8 mouse cellular contexts compared by ENCODE assay signal in the genomic region with DNA sequence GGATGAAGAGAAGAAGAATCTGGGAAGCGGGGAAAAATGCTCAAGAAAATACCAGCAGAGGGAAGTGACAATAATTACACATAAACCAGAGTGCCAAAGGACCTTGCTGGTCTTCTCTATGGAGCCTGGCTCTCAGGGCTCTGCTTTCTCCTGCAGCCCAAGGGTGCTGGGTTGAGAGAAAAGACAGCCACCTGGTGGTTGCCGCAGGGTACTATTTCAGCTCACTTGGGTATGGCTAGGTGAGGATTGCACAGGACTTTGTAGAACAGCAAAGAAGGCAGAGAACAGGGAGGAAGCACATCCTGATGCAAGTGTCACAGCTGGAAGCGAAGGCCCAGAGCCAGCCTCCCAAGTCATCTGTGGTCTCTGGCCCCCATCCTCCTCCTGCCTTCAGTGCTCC.
DNase-seq lines count a peak whose midpoint lies in the region; ATAC-seq and TF ChIP-seq lines count a peak whose summit lies in the region.
"Had no signal": no experiment of that assay in that cellular context is flagged by ENCODE, and none has a peak within 500 bp of the region (broad histone marks: within the 10 kb centered on the region; RNA-seq: fewer than 3 reads in every experiment).

No protein-coding gene starts in this region.

- WGBS in hindbrain, embryonic 11.5 days: 54% methylated on average over 3 of the region's 3 CpGs
- 55% methylated on average over 3 of the region's 3 CpGs for WGBS in midbrain, embryonic 13.5 days

- no peak overlapping the region for H3K9ac ChIP-seq in CH12.LX (ENCODE audit: insufficient read depth, low read depth)
- no peak overlapping the region for H3K9ac ChIP-seq in hindbrain, embryonic 11.5 days (ENCODE audit: low read depth, low read length)
- H3K9ac ChIP-seq in midbrain, embryonic 13.5 days (replicated peaks): no peak overlapping the region

- H3K27me3 ChIP-seq in CH12.LX (replicated peaks): no peaks in the 10 kb centered on the region
- H3K27me3 ChIP-seq in hindbrain, embryonic 11.5 days (ENCODE audit: control insufficient read depth, insufficient read depth, low read length): no peaks in the 10 kb centered on the region
- H3K27me3 ChIP-seq in midbrain, embryonic 13.5 days: no peaks in the 10 kb centered on the region

- dilution Hi-C loops in CH12.LX (cut with MboI; ENCODE audit: extremely low pct_ligation_motif_present, extremely low pct_unique_long_range_greater_than_20kb, low sequenced_read_pairs): no loop called here

- no peak overlapping the region for H3K4me2 ChIP-seq in CH12.LX (ENCODE audit: insufficient read depth, low read depth, poor library complexity, severe bottlenecking)
- no peak overlapping the region for H3K4me2 ChIP-seq in hindbrain, embryonic 11.5 days (replicated peaks; ENCODE audit: low read depth, low read length)
- no peak overlapping the region for H3K4me2 ChIP-seq in midbrain, embryonic 13.5 days (replicated peaks)

- H3K4me3 ChIP-seq in CH12.LX (replicated peaks in 1 of 3; ENCODE audit: low read depth in 2 of 3, low read length in 2 of 3, poor library complexity in 1 of 3): no peak overlapping the region
- H3K4me3 ChIP-seq in hindbrain, embryonic 11.5 days (ENCODE audit: low read depth, low read length): no peak overlapping the region
- H3K4me3 ChIP-seq in left cerebral cortex, adult 2 months: no peak overlapping the region
- H3K4me3 ChIP-seq in midbrain, embryonic 13.5 days (replicated peaks): no peak overlapping the region
- H3K4me3 ChIP-seq: erythroblast, embryonic 14.5 days had no signal

- no peaks in the 10 kb centered on the region for H3K79me2 ChIP-seq in CH12.LX (replicated peaks; ENCODE audit: control insufficient read depth, extremely low read depth, insufficient read depth, poor library complexity, severe bottlenecking)

- TF ChIP-seq POLR2A in CH12.LX (IDR thresholded peaks at IDR 0.05; ENCODE audit: low read depth, low read length): no peak

- no peak overlapping the region for H3K27ac ChIP-seq in CH12.LX (ENCODE audit: insufficient read depth, low read depth)
- no peak overlapping the region for H3K27ac ChIP-seq in hindbrain, embryonic 11.5 days (ENCODE audit: low read depth, low read length)
- no peak overlapping the region for H3K27ac ChIP-seq in left cerebral cortex, adult 2 months
- H3K27ac ChIP-seq in midbrain, embryonic 13.5 days: no peak overlapping the region

- H3K4me1 ChIP-seq in CH12.LX (ENCODE audit: control insufficient read depth in 1 of 2, insufficient read depth in 2 of 2): no peaks in the 10 kb centered on the region
- no peaks in the 10 kb centered on the region for H3K4me1 ChIP-seq in hindbrain, embryonic 11.5 days (replicated peaks; ENCODE audit: control insufficient read depth, insufficient read depth, low read length)
- no peaks in the 10 kb centered on the region for H3K4me1 ChIP-seq in midbrain, embryonic 13.5 days (replicated peaks)

- DNase-seq in CH12.LX (ENCODE audit: extremely low read depth) (peak; percentile 13), NIH3T3 (ENCODE audit: low read depth) (peak; percentile 72)
- DNase-seq in embryo, embryonic 10.5 days (ENCODE audit: low spot score): peak; percentile 58
- peak; percentile 64 for DNase-seq in hindbrain, embryonic 11.5 days (ENCODE audit: low spot score)
- peak; percentile 66 for DNase-seq in left cerebral cortex, adult 2 months (ENCODE audit: extremely low spot score in 1 of 2, low spot score in 2 of 2)
- peak; percentile 66 for DNase-seq in testis, postnatal 10 days (ENCODE audit: low spot score)

- no peak for TF ChIP-seq EP300 in CH12.LX (IDR thresholded peaks at IDR 0.05; ENCODE audit: low read length)

- ATAC-seq in hindbrain, embryonic 11.5 days (ENCODE audit: low FRiP score): no peak
- peak; percentile 87 for ATAC-seq in midbrain, embryonic 13.5 days

- intact Hi-C loops in left cerebral cortex, adult 2 months (cut with DNase I): loop anchor here (2.0 to 5.0 kb wide), 2 partner anchors 50 to 787 kb away; no protein-coding TSS in a partner anchor

- peaks cover 24% of the 10 kb centered on the region for H3K9me3 ChIP-seq in CH12.LX (replicated peaks; ENCODE audit: low read length)
- H3K9me3 ChIP-seq in hindbrain, embryonic 11.5 days (ENCODE audit: control insufficient read depth, low read length): no peaks in the 10 kb centered on the region
- H3K9me3 ChIP-seq in midbrain, embryonic 13.5 days: no peaks in the 10 kb centered on the region

- peak in 1 of 2 experiments; percentile 32; a peak in 2 of 4 replicates for TF ChIP-seq CTCF in CH12.LX (conservative IDR thresholded peaks at IDR 0.05 in 1 of 2, IDR thresholded peaks at IDR 0.05 in 1 of 2; ENCODE audit: low read depth in 2 of 2, low read length in 2 of 2)
- peak; percentile 79 for TF ChIP-seq CTCF in left cerebral cortex, adult 2 months (IDR thresholded peaks at IDR 0.05)

- no peaks in the 10 kb centered on the region for H3K36me3 ChIP-seq in CH12.LX (replicated peaks in 1 of 2; ENCODE audit: control insufficient read depth in 1 of 2, insufficient read depth in 1 of 2, low read length in 1 of 2)
- H3K36me3 ChIP-seq in hindbrain, embryonic 11.5 days (ENCODE audit: control insufficient read depth, insufficient read depth, low read length): no peaks in the 10 kb centered on the region
- no peaks in the 10 kb centered on the region for H3K36me3 ChIP-seq in midbrain, embryonic 13.5 days

- in situ Hi-C loops in CH12.LX (cut with MboI; ENCODE audit: low pct_ligation_motif_present, low pct_unique_long_range_greater_than_20kb, low sequenced_read_pairs): loop anchor here (25.0 kb wide), 1 partner anchor 785 kb away; no protein-coding TSS in a partner anchor

- TF ChIP-seq RAD21 in CH12.LX (IDR thresholded peaks at IDR 0.05; ENCODE audit: low read depth, low read length): peak; percentile 24

TF ChIP-seq in CH12.LX, 34 proteins besides CTCF, POLR2A, EP300 and RAD21:
- TF ChIP-seq HCFC1 (IDR thresholded peaks at IDR 0.05; ENCODE audit: low read depth, low read length) (no peak), SMC3 (IDR thresholded peaks at IDR 0.05; ENCODE audit: low read depth, low read length) (peak; percentile 30; the same call in 1 of the 2 replicates), MEF2A (IDR thresholded peaks at IDR 0.05; ENCODE audit: borderline replicate concordance, low read depth, low read length) (no peak), MAFK (IDR thresholded peaks at IDR 0.05; ENCODE audit: insufficient replicate concordance, low read length) (no peak), UBTF (IDR thresholded peaks at IDR 0.05; ENCODE audit: low read depth, low read length) (no peak)

Comparison
In these comparisons a context has a peak if more than half of its experiments do, and no peak if none do; other contexts are left out.
1. DNase-seq: peak in every context shown above with its lines; median percentile 72 in NIH3T3; 66 in left cerebral cortex, adult 2 months; 66 in testis, postnatal 10 days; 64 in hindbrain, embryonic 11.5 days; 58 in embryo, embryonic 10.5 days; 13 in CH12.LX.